Mouse (Mus musculus) embryonic fibroblast, embryonic 13.5 days (primary cell): ENCODE results near the gene Zfhx3. TPM values are rescaled to one million over a fixed set of nuclear protein-coding genes. Genes with fewer than 3 reads are reported as not detected.
A peak's percentile ranks its signal among the peaks of the same experiment; 100 is the strongest.

Experiments used
- H3K27ac ChIP-seq: 2 replicates; pipeline ENCODE4 v1.5.1; 2012; ENCODE audit warnings: low read length, control low read depth, inconsistent platforms; ENCODE audit not compliant: insufficient read depth
- H3K4me1 ChIP-seq: 2 replicates; pipeline ENCODE4 v1.6.1; 2011; ENCODE audit warnings: low read length; ENCODE audit not compliant: control insufficient read depth, insufficient read depth
- H3K4me3 ChIP-seq: 2 replicates; pipeline ENCODE4 v1.5.1; 2011; ENCODE audit warnings: mild to moderate bottlenecking, control low read depth, low read length; ENCODE audit not compliant: insufficient read depth
- CTCF ChIP-seq: IDR thresholded peaks from 2 replicates; pipeline ENCODE4 v1.5.1; 2011; ENCODE audit warnings: mild to moderate bottlenecking, control low read depth, low read length, moderate library complexity, borderline replicate concordance; ENCODE audit not compliant: insufficient read depth
- POLR2A ChIP-seq: IDR thresholded peaks from 2 replicates; pipeline ENCODE4 v1.6.1; 2011; ENCODE audit warnings: low read depth, mild to moderate bottlenecking, control low read depth, low read length, moderate library complexity
- polyA plus RNA-seq: library from polyadenylated mRNA; stranded (reverse); fragments of >200 nt; gene quantifications from 2 replicates; pipeline ENCODE4 v1.2.4, GENCODE M21; 2011; ENCODE audit warnings: low read depth; ENCODE audit not compliant: missing spikeins, insufficient read length

Gene Zfhx3
- polyA plus RNA-seq, 1 experiment = 30.6 TPM

DNA sequence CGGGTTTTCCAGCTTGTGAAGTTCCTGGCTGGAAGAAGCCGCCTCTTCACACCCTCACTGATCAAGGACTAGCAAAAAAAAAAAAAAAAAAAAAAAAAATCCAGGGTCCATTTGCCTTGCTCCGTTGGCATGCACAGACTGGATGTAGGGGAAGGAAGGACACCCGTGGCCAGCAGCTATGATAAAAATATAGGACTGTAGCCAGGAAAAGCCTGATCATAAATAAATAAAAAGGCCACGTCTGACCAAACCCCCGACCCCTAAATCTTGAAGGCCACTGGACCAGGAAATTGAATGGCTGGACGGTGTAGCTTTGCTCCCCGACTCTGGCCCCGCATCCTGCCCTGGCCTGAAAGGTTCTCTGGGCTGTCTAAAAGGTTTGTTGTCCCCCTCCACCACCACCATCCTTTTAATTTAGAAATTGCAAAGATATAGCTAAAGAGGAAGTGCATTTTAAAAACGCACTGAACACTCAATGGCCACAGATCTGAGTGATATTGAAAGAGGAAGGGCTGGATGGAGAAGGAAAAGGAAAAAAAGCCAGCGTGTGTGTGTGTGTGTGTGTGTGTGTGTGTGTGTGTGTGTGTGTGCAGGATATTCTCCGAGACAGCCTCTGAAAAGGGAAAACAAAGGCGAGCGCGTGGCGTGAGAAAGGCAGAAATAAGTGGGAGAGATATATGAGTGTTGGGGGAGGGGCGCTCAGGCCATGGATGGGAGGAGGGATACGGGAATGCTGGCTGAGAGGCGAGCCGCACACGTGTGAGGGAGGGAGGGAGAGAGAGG is 749.2 kb downstream of the Zfhx3 start:
- Histone ChIP-seq H3K27ac (no peak overlapping the region), H3K4me1 (no peaks in the 10 kb centered on the region), H3K4me3 (no peak overlapping the region)
- no peak for TF ChIP-seq CTCF
- TF ChIP-seq POLR2A = no peak

DNA sequence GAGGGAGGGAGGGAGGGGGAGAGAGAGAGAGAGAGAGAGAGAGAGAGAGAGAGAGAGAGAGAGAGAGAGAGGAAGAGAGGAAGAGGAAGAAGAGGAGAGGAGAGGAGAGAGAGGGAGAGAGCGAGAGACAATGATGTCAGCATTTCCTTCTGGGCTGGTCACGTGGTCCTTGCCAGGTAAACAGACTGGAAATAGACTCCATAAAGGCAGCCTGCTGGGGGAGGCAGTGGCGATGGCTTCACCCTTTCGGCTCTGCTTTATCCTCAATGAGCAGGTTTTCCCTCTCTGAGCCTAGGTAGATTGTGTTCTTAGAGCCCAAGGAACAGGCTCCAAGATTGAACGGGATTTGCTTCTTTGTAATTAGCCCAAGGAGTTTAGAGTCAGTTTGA is 749.8 kb downstream of the Zfhx3 start:
- no peak overlapping the region for H3K27ac ChIP-seq
- H3K4me3 ChIP-seq = no peak overlapping the region
- no peaks in the 10 kb centered on the region for H3K4me1 ChIP-seq
- TF ChIP-seq CTCF (no peak), POLR2A (no peak)

DNA sequence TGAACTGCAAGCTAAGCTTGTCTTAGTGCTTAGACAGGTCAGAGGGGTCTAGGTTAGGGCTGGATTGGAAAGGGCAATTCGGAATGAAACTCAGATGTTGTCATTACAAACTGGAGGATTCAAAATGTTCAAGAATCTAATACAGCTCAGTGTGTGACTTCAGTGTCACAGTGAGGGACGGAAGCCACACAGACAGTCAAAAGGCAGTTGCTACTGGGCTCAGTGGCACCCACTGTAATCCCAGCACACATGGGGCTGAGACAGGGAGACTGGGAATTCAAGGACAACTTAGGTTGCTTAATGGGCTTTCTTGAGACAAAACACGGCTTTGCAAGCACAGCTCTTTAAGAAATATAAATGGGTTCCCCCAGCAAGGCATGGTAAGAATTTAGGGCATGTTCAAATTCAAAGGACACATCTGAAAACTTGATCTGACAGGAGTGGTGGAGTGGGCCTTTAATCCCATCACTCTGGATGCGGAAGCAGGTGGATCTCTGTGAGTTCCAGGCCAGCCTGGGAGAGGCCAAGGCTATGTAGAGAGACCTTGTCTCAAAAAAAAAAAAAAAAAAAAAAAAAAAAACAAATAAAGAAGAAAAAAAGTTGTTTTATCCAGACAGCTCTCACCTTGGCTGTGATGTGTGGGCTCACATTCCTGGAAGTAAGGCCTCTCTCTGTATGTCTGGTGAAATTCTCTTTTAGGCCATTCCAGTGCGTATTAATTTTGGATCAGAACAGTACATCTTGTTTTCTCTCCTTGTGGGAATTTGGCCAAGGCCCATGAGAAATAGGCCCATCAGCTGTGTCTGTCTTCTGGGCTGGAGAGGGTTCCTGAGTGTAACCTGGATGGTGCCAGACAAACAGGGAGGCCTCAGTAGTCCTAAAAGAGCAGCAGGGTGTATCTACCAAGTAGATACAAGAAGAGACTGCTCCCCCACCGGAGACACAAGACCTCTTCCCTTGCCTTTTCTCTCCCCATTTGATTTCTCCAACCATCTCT is 750.5 kb downstream of the Zfhx3 start:
- Histone ChIP-seq H3K4me1 (no peaks in the 10 kb centered on the region), H3K4me3 (no peak overlapping the region), H3K27ac (no peak overlapping the region)
- TF ChIP-seq POLR2A (no peak), CTCF (no peak)

DNA sequence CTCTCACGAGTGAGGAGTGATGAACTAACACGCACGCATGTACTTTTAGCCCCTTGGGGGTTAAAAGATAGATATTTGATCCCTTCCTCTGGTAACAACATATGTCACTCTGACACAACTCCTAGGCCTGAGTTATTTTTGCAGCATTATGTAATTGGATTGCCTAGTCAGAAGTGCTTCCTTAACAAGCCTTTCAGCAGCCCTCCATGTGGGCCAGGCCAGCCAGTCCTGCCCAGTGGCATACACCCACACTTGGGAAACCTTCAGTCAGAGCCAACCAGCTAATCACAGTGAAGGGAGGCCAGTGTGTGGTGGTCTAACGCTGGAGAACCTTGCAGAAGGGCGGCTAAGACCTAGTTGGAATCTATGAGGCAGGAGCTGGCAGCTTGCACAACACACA is 751.4 kb downstream of the Zfhx3 start:
- no peak overlapping the region for H3K27ac ChIP-seq
- no peak overlapping the region for H3K4me3 ChIP-seq
- H3K4me1 ChIP-seq = no peaks in the 10 kb centered on the region
- no peak for TF ChIP-seq CTCF
- no peak for TF ChIP-seq POLR2A

DNA sequence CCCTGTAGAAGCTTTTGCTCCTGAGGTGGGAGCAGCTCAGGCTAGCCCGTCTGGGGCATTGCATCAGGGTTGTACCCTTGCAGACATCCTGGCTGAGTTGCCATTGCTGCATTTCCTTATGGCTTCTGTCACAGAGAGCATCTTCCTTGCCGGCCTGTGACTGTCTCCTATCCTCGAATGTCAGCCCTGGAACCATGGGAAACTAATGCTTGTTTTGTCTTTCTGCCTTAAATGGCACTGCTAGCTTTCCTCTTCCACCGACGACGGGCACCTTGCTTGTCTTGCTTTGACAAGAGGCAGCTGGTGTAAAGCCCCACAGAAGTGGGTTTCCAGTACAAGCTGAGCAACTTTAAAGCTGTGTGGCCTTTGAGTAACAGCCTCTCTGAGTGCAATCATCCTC is 752.1 kb downstream of the Zfhx3 start:
- Histone ChIP-seq H3K4me1 (no peaks in the 10 kb centered on the region), H3K4me3 (no peak overlapping the region), H3K27ac (no peak overlapping the region)
- TF ChIP-seq CTCF (no peak), POLR2A (no peak)

DNA sequence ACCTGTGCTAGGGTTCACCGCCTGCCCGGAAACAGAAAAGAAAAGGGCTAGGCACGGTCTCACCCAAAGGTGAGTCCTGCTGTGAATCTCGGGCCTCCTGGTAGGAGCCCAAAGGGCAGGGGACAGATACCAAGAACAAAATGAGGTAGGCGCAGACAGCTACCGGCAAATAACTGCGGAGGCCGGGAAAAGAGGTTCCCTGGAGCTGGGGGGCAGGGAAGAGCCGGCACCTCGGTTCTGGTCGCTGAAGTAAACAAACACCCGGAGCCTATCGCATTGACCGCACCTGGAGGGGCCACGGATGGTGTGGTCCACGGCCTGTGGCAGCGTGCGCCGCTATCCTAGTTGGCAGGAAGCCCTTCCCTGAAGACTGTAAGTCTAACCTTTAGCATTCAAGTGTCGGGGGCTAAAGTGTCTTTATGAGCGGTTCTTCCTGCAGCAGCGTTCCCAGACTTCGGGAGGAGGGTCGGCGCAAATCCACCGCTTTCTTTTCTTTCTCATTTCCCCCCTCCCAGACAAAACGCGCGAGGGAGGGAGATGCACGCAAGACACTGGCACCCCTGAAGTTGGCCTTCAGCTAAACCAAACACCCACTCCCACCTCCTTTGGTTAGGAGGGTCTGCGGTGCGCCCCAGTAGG is 752.9 kb downstream of the Zfhx3 start:
- Histone ChIP-seq H3K27ac (no peak overlapping the region), H3K4me1 (no peaks in the 10 kb centered on the region), H3K4me3 (no peak overlapping the region)
- TF ChIP-seq POLR2A (no peak), CTCF (no peak)

DNA sequence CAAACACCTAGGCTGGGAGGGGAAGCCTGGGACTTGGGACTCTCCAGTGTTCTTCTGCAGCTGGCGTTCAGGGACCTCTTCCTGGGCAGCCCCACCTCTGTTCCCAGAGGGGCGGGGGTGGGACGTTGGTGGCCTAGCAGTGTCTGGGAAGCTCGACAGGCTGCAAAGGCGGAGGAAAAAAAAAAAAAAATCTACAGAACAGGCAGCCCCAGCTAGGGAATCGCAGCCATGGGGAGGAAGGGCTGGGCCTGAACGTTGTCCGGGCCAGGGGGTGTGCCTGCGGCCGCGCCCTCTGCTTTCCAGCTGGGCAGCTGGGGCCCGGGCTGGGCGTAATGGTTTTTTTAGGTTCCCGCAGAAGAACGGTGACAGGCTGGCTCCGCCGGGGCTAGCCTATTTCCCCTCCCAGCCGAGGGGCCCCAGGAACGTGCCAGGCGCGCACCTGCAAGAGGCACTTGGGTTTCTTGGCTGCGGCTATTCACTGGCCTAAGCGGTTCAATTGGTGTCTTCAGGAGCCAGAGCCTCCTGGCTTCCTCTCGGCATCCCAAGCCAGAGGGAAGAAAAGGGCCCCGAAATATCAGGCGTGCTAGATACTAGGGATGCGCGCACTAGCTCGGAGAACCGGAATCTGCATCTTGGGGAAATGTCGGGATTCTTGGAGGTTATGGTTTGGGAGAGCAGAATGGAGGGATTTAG is 753.6 kb downstream of the Zfhx3 start:
- H3K4me3 ChIP-seq = 0 out of 2 replicates have a peak overlapping the region, but pooled peaks have one; percentile 3
- TF ChIP-seq CTCF = no peak
- no peak for TF ChIP-seq POLR2A
- no peaks in the 10 kb centered on the region for H3K4me1 ChIP-seq
- no peak overlapping the region for H3K27ac ChIP-seq

DNA sequence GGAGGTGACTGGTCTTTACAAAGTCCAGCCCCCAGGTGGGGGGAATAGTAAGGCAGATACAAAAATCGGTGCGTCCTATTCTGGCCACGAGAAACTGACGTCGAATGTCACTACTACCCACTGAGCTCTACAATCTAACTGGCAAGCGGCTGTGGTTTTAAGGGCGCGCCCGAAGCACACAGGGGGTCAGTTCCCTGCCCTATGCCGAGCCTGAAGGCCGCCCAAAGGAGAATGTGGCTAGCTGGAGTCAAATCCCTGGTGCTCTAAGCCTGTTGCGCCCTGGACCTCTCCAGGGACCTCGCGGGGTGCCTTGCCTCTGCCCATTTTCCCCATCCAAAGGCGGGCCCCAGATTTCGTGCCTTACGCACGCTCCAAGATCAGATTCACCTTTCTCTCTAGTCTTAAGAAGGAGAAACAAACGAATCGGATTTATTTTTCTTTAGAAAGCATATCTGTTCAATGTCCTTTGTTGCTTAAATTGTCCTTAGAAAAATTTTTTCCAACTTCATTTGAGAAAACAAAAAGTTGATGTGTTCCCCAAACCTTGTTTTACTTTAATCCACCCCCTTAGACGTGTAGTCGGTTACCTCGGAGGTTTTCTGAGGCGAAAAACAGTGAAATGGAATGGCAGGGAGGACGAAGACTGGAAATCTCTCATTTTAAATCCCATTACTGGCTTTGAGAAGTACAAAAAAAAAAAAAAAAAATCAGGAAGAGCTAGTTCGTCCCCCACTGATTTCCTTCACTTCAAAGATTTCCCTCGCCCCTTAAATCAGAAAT is 754.4 kb downstream of the Zfhx3 start:
- H3K4me3 ChIP-seq = no peak overlapping the region
- H3K27ac ChIP-seq = no peak overlapping the region
- H3K4me1 ChIP-seq = peaks cover 2% of the 10 kb centered on the region; the same call in 1 of the 2 replicates
- TF ChIP-seq CTCF = no peak
- TF ChIP-seq POLR2A = no peak

DNA sequence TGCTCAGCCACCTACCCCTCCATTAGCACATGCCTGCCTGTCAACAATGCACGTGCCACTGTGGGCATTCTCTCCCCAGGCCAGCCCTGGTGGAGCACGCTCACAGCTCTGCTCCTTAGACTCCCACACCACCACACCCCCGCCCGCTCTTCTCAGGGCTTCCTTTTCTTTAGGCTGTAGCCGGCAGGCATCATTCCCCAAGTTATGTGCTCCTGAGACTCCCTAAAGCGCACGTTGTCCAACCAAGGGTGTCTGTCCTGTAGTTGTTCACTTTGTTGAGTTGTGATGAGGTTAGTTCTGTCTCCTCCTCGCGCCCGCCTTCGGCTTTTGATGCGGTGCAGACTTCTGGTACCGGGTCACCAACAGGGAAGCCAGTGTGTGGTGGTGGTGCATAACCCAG is 755.1 kb downstream of the Zfhx3 start:
- Histone ChIP-seq H3K4me1 (peaks cover 2% of the 10 kb centered on the region; the same call in 1 of the 2 replicates), H3K27ac (no peak overlapping the region), H3K4me3 (no peak overlapping the region)
- no peak for TF ChIP-seq CTCF
- no peak for TF ChIP-seq POLR2A
